Mouse (Mus musculus): ENCODE data around the gene Dbnl.
"Not testable (repeated sequence)": the region's sequence is repeated elsewhere in the genome, so short reads cannot be mapped to it uniquely, and the experiment has no call there.

Dbnl gene

GRCm38 (mm10) chr11:5796939-5797338 is 8.7 kb downstream of the Dbnl start:
- DNase-seq, result no peak

- no peak for DNase-seq
Measured at GRCm38 (mm10) chr11:5797371-5797770, 9.1 kb downstream of the Dbnl start.

- DNase-seq, result no peak
Measured at GRCm38 (mm10) chr11:5797928-5798327, 9.6 kb downstream of the Dbnl start.

- no peak for DNase-seq
Measured at GRCm38 (mm10) chr11:5799621-5800490, 11.6 kb downstream of the Dbnl start.

- DNase-seq, result no peak
Measured at GRCm38 (mm10) chr11:5801511-5801910, 13.2 kb downstream of the Dbnl start.

GRCm38 (mm10) chr11:5802005-5802404 is 13.7 kb downstream of the Dbnl start:
- DNase-seq, result no peak

- DNase-seq, result peak; percentile 38
Measured at GRCm38 (mm10) chr11:5802457-5803217, 14.3 kb downstream of the Dbnl start.

GRCm38 (mm10) chr11:5803551-5803981 is 15.3 kb downstream of the Dbnl start, which contains the start of gene Pgam2:
Pgam2 (minus strand) TSS chr11:5803733.
- peak; percentile 52 for DNase-seq

GRCm38 (mm10) chr11:5804174-5804573 is 15.9 kb downstream of the Dbnl start:
- no peak for DNase-seq

- no peak for DNase-seq
Measured at GRCm38 (mm10) chr11:5805711-5806110, 17.4 kb downstream of the Dbnl start.

- no peak for DNase-seq
Measured at GRCm38 (mm10) chr11:5807956-5808355, 19.7 kb downstream of the Dbnl start.

- DNase-seq, result not testable (repeated sequence)
Measured at GRCm38 (mm10) chr11:5809487-5809886, 21.2 kb downstream of the Dbnl start.

GRCm38 (mm10) chr11:5813381-5813780 is 25.1 kb downstream of the Dbnl start:
- DNase-seq, result no peak

- no peak for DNase-seq
Measured at GRCm38 (mm10) chr11:5819223-5819622, 30.9 kb downstream of the Dbnl start.

GRCm38 (mm10) chr11:5825432-5825831 is 37.1 kb downstream of the Dbnl start:
- DNase-seq, result no peak

GRCm38 (mm10) chr11:5827931-5828330 is 39.6 kb downstream of the Dbnl start:
- no peak for DNase-seq

GRCm38 (mm10) chr11:5828509-5829191 is 40.4 kb downstream of the Dbnl start:
- no peak for DNase-seq

- DNase-seq, result no peak
Measured at GRCm38 (mm10) chr11:5829327-5829726, 41.0 kb downstream of the Dbnl start.

GRCm38 (mm10) chr11:5834506-5834905 is 46.2 kb downstream of the Dbnl start:
- no peak for DNase-seq

- DNase-seq, result no peak
Measured at GRCm38 (mm10) chr11:5835057-5835456, 46.8 kb downstream of the Dbnl start.

- peak; percentile 42 for DNase-seq
Measured at GRCm38 (mm10) chr11:5836126-5836525, 47.8 kb downstream of the Dbnl start.

GRCm38 (mm10) chr11:5837251-5838246 is 49.3 kb downstream of the Dbnl start, which contains the start of gene Polm:
Polm (minus strand) TSS chr11:5838016.
- peak; percentile 96 for DNase-seq

Measured in kidney, adult 11 months (tissue).